Mouse (Mus musculus) ES-CJ7 (cell line): ENCODE measurements at regions not wholly inside any gene's neighbourhood (a gene's known extent, or its start where the extent isn't known, plus 50 kb on each side); places are given as distances from the start of the nearest gene placed in this dataset.

Experiments
- DNase-seq: peaks from one replicate; pipeline ENCODE4 v3.0.0; 2011; ENCODE audit warnings: low read depth, low spot score

GRCm38 (mm10) chrX:146019645-146020044 lies 514.7 kb upstream of the Amot start:
- DNase-seq, result no peak

DNA sequence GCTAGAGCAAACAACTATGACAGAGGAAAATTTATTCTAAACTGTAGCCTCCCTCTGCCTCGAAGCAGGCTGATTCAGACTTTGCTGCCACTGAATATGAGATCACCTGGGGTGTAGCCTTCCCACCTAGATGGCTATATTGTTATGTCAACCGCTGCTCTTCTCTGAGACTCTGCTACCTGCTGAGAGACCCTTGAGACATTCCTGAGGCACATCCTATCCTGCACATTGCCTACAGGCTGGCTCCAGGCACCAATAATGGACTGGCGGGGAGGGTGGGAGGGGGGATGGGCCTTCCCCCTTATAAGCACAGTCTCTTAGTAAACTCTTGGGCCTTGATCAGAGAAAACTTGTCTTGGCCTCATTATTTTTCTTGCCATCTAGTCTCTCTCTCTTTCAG lies 507.0 kb upstream of the Amot start:
- DNase-seq, result peak; percentile 67
